Mouse (Mus musculus) neural tube, embryonic 15.5 days (tissue): ENCODE data around the gene Stard13. TPM values are rescaled to one million over a fixed set of nuclear protein-coding genes. Genes with fewer than 3 reads are reported as not detected.

Experiments used
- ATAC-seq: fragments of 200-750 bp; cut with Nextera tagmentation; 2 replicates; pipeline ENCODE4 v1.8.0; 2017; ENCODE audit warnings: mild to moderate bottlenecking, moderate TSS enrichment, moderate library complexity; ENCODE audit not compliant: low FRiP score
- H3K27ac ChIP-seq: fragments of 300-500 bp; sonication (generic); replicated peaks from 2 replicates; pipeline ENCODE4 v1.5.1; 2015; ENCODE audit warnings: mild to moderate bottlenecking, inconsistent platforms
- H3K27me3 ChIP-seq: fragments of 300-500 bp; sonication (generic); replicated peaks from 2 replicates; pipeline ENCODE4 v1.6.1; 2015; ENCODE audit warnings: inconsistent platforms
- H3K36me3 ChIP-seq: fragments of 300-500 bp; sonication (generic); 2 replicates; pipeline ENCODE4 v1.6.1; 2015; ENCODE audit warnings: inconsistent platforms
- H3K4me1 ChIP-seq: fragments of 300-500 bp; sonication (generic); 2 replicates; pipeline ENCODE4 v1.6.1; 2015; ENCODE audit warnings: inconsistent platforms
- H3K4me2 ChIP-seq: fragments of 300-500 bp; sonication (generic); 2 replicates; pipeline ENCODE4 v1.6.1; 2015; ENCODE audit warnings: inconsistent platforms, mild to moderate bottlenecking, moderate library complexity
- H3K4me3 ChIP-seq: fragments of 300-500 bp; sonication (generic); replicated peaks from 2 replicates; pipeline ENCODE4 v1.5.1; 2015; ENCODE audit warnings: mild to moderate bottlenecking, inconsistent platforms
- H3K9ac ChIP-seq: fragments of 300-500 bp; sonication (generic); replicated peaks from 2 replicates; pipeline ENCODE4 v1.6.1; 2015; ENCODE audit warnings: mild to moderate bottlenecking, inconsistent platforms
- H3K9me3 ChIP-seq: fragments of 300-500 bp; sonication (generic); replicated peaks from 2 replicates; pipeline ENCODE4 v1.6.1; 2016; ENCODE audit warnings: inconsistent platforms
- WGBS: fragments of 180-500 bp; shearing (Covaris S2); methylation state at CpG from one replicate; pipeline ENCODE4 v1.1.7; 2015; ENCODE audit warnings: mixed read lengths; 5-methylcytosine and 5-hydroxymethylcytosine counted together
- polyA plus RNA-seq: library from polyadenylated mRNA; unstranded; fragments of >200 nt; fragmentation: Nextera tagmentation; extraction: Ambion mirVana; gene quantifications from 2 replicates; pipeline ENCODE4 v1.2.1, GENCODE M21; 2015

The Stard13 gene
- polyA plus RNA-seq, 1 experiment from 2014 or later = 5.9 TPM

- no peak overlapping the region for H3K27ac ChIP-seq
- no peak overlapping the region for H3K9ac ChIP-seq
- no peak for ATAC-seq
- H3K9me3 ChIP-seq = no peaks in the 10 kb centered on the region
- no peaks in the 10 kb centered on the region for H3K36me3 ChIP-seq
- 42% methylated on average over 3 of the region's 3 CpGs for WGBS
- H3K4me3 ChIP-seq = no peak overlapping the region
- H3K27me3 ChIP-seq = no peaks in the 10 kb centered on the region
- H3K4me2 ChIP-seq = no peak overlapping the region
- 0 out of 2 replicates have a peak, but pooled peaks cover 5% of the 10 kb centered on the region for H3K4me1 ChIP-seq
Measured at GRCm38 (mm10) chr5:151154780-151155179, 78.9 kb downstream of the Stard13 start.

- Histone ChIP-seq H3K27ac (no peak overlapping the region), H3K4me1 (0 out of 2 replicates have a peak, but pooled peaks cover 10% of the 10 kb centered on the region), H3K36me3 (no peaks in the 10 kb centered on the region), H3K27me3 (no peaks in the 10 kb centered on the region), H3K4me3 (no peak overlapping the region), H3K9ac (no peak overlapping the region), H3K4me2 (no peak overlapping the region), H3K9me3 (no peaks in the 10 kb centered on the region)
- WGBS = 79% methylated on average over 4 of the region's 4 CpGs
- no peak for ATAC-seq
Measured at GRCm38 (mm10) chr5:151154030-151154429, 79.6 kb downstream of the Stard13 start.

DNA sequence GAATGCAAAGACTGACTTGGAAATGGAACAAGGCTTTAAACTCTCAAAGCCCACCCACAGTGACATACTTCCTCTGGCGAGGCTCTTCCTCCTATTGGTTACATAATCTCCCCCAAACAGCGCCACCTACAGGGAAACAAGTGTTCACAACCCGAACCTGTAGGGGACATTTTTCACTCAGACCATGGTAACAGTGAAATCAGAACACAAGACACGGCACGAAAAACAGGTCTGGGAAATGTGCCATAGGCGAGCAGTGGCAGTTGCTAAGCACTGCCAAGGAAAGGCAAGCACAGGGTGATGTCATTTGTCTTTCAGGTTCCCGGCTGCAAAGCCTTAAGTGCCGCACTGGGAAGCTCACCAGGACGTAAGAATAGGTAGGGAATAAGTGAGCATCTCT lies 82.1 kb downstream of the Stard13 start:
- WGBS = 79% methylated on average over 9 of the region's 9 CpGs
- ATAC-seq = no peak
- H3K27me3 ChIP-seq = no peaks in the 10 kb centered on the region

GRCm38 (mm10) chr5:151149509-151149908 lies 84.1 kb downstream of the Stard13 start:
- Histone ChIP-seq H3K4me3 (no peak overlapping the region), H3K9ac (no peak overlapping the region), H3K36me3 (no peaks in the 10 kb centered on the region), H3K9me3 (no peaks in the 10 kb centered on the region), H3K27ac (no peak overlapping the region), H3K4me2 (no peak overlapping the region), H3K27me3 (no peaks in the 10 kb centered on the region), H3K4me1 (0 out of 2 replicates have a peak, but pooled peaks cover 7% of the 10 kb centered on the region)
- no peak for ATAC-seq
- 30% methylated on average over 8 of the region's 8 CpGs for WGBS

More for the DNA sequence above, 82.1 kb downstream of the Stard13 start:
- 0 out of 2 replicates have a peak, but pooled peaks cover 10% of the 10 kb centered on the region for H3K4me1 ChIP-seq
- H3K9ac ChIP-seq = no peak overlapping the region
- no peak overlapping the region for H3K4me2 ChIP-seq
- H3K36me3 ChIP-seq = no peaks in the 10 kb centered on the region
- H3K27ac ChIP-seq = no peak overlapping the region
- H3K9me3 ChIP-seq = no peaks in the 10 kb centered on the region
- no peak overlapping the region for H3K4me3 ChIP-seq

DNA sequence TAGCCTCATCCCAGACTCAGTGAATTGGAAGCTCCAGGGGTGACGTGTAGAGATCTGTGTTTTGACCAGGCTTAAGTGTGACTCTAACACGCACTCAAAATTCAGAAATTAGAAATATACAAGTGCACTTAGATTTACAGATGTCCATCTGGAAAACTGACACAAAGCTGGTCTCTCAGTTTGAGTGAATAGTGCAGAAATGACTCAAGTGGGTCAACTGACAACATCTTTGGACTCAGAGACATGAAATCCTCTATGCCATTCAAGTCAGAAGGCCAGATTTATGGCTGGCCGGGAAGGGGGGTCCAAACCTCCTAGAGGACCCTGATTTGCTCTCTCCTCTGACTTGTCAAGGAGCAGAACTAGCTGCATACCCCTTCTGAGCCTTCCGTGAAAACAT lies 85.6 kb downstream of the Stard13 start:
- Histone ChIP-seq H3K4me3 (no peak overlapping the region), H3K4me1 (peaks cover 20% of the 10 kb centered on the region), H3K9me3 (no peaks in the 10 kb centered on the region), H3K36me3 (no peaks in the 10 kb centered on the region), H3K27me3 (no peaks in the 10 kb centered on the region), H3K27ac (no peak overlapping the region), H3K4me2 (no peak overlapping the region), H3K9ac (no peak overlapping the region)
- ATAC-seq = no peak
- 87% methylated on average over 4 of the region's 4 CpGs for WGBS

- no peaks in the 10 kb centered on the region for H3K27me3 ChIP-seq
- no peak overlapping the region for H3K9ac ChIP-seq
- H3K4me1 ChIP-seq = peaks cover 35% of the 10 kb centered on the region
- H3K4me3 ChIP-seq = no peak overlapping the region
- H3K9me3 ChIP-seq = no peaks in the 10 kb centered on the region
- no peak overlapping the region for H3K4me2 ChIP-seq
- ATAC-seq = no peak
- no peaks in the 10 kb centered on the region for H3K36me3 ChIP-seq
- H3K27ac ChIP-seq = no peak overlapping the region
- 56% methylated on average over 5 of the region's 5 CpGs for WGBS
Measured at GRCm38 (mm10) chr5:151145807-151146206, 87.8 kb downstream of the Stard13 start.

GRCm38 (mm10) chr5:151143955-151144354 lies 89.7 kb downstream of the Stard13 start:
- no peak for ATAC-seq
- no peaks in the 10 kb centered on the region for H3K27me3 ChIP-seq
- H3K4me3 ChIP-seq = no peak overlapping the region
- H3K9ac ChIP-seq = no peak overlapping the region
- H3K9me3 ChIP-seq = no peaks in the 10 kb centered on the region
- no peak overlapping the region for H3K4me2 ChIP-seq
- 58% methylated on average over 5 of the region's 5 CpGs for WGBS
- H3K36me3 ChIP-seq = no peaks in the 10 kb centered on the region
- peaks cover 28% of the 10 kb centered on the region for H3K4me1 ChIP-seq
- H3K27ac ChIP-seq = peak overlapping the region; percentile 71; the same call in 1 of the 2 replicates

- 9% methylated on average over 11 of the region's 11 CpGs for whole genome bisulfite sequencing
- Histone ChIP-seq H3K4me1 (peaks cover 28% of the 10 kb centered on the region), H3K27me3 (no peaks in the 10 kb centered on the region), H3K4me3 (no peak overlapping the region), H3K27ac (peak overlapping the region; percentile 71), H3K9me3 (no peaks in the 10 kb centered on the region), H3K36me3 (no peaks in the 10 kb centered on the region), H3K9ac (no peak overlapping the region), H3K4me2 (no peak overlapping the region; the same call in 1 of the 2 replicates)
- ATAC-seq = peak; percentile 66
Measured at GRCm38 (mm10) chr5:151142671-151143601, 90.7 kb downstream of the Stard13 start.

GRCm38 (mm10) chr5:151142241-151142640 lies 91.4 kb downstream of the Stard13 start:
- peak; percentile 42; the same call in 1 of the 2 replicates for ATAC-seq
- Histone ChIP-seq H3K4me2 (no peak overlapping the region), H3K4me3 (no peak overlapping the region), H3K27me3 (no peaks in the 10 kb centered on the region), H3K27ac (peak overlapping the region; percentile 71), H3K9me3 (no peaks in the 10 kb centered on the region), H3K4me1 (peaks cover 28% of the 10 kb centered on the region), H3K9ac (no peak overlapping the region), H3K36me3 (no peaks in the 10 kb centered on the region)
- 45% methylated on average over 5 of the region's 5 CpGs for WGBS

- peaks cover 15% of the 10 kb centered on the region for H3K4me1 ChIP-seq
- H3K9me3 ChIP-seq = no peaks in the 10 kb centered on the region
- H3K4me3 ChIP-seq = no peak overlapping the region
- no peaks in the 10 kb centered on the region for H3K27me3 ChIP-seq
- H3K4me2 ChIP-seq = no peak overlapping the region
- H3K27ac ChIP-seq = no peak overlapping the region
- H3K36me3 ChIP-seq = no peaks in the 10 kb centered on the region
- ATAC-seq = no peak
- no peak overlapping the region for H3K9ac ChIP-seq
- 84% methylated on average over 5 of the region's 5 CpGs for WGBS
Measured at GRCm38 (mm10) chr5:151137901-151138300, 95.7 kb downstream of the Stard13 start.

- H3K4me3 ChIP-seq = no peak overlapping the region
- no peak overlapping the region for H3K27ac ChIP-seq
- no peak overlapping the region for H3K4me2 ChIP-seq
- ATAC-seq = no peak
- H3K27me3 ChIP-seq = no peaks in the 10 kb centered on the region
- WGBS = 90% methylated on average over 4 of the region's 4 CpGs
- no peak overlapping the region for H3K9ac ChIP-seq
- no peaks in the 10 kb centered on the region for H3K36me3 ChIP-seq
- H3K4me1 ChIP-seq = peaks cover 11% of the 10 kb centered on the region; the same call in 1 of the 2 replicates
- no peaks in the 10 kb centered on the region for H3K9me3 ChIP-seq
Measured at GRCm38 (mm10) chr5:151137311-151137710, 96.3 kb downstream of the Stard13 start.

DNA sequence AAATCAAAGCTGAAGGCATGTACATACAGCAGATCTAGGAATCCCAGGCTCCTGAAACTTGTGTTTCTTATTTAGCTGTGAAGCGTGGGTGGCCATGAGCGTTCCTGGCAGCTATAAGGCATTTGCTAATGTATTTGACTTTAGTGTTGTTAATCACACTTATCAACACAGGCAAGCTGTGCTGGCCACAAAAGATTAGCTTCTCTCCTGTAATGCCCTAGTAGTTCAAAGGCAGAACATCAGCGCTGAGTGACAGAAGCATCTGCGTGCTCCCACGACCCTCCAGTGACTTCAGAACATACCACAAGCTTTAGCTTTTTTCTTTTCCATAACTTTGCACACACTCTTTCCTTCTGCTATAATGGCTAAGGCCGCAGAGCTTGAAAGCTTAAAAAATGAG lies 97.7 kb downstream of the Stard13 start:
- Histone ChIP-seq H3K9ac (no peak overlapping the region), H3K4me1 (0 out of 2 replicates have a peak, but pooled peaks cover 2% of the 10 kb centered on the region), H3K9me3 (no peaks in the 10 kb centered on the region), H3K4me2 (no peak overlapping the region), H3K4me3 (no peak overlapping the region), H3K27ac (no peak overlapping the region; the same call in 1 of the 2 replicates), H3K27me3 (no peaks in the 10 kb centered on the region), H3K36me3 (no peaks in the 10 kb centered on the region)
- ATAC-seq = no peak
- WGBS = 75% methylated on average over 6 of the region's 6 CpGs
